Mouse (Mus musculus) forebrain, embryonic 11.5 days (tissue): ENCODE measurements around the gene Ptchd4. TPM values are rescaled to one million over a fixed set of nuclear protein-coding genes. Genes with fewer than 3 reads are reported as not detected.

Source experiments
- ATAC-seq: fragments of 200-750 bp; cut with Nextera tagmentation; replicated peaks from 2 replicates; pipeline ENCODE4 v1.8.0; 2017; ENCODE audit warnings: moderate TSS enrichment; ENCODE audit not compliant: low FRiP score
- DNase-seq: peaks from one replicate; pipeline ENCODE4 v3.0.0-alpha.2; 2017; ENCODE audit warnings: low spot score
- H3K27ac ChIP-seq: fragments of 300-500 bp; sonication (generic); 2 replicates; pipeline ENCODE4 v1.5.1; 2014; ENCODE audit warnings: low read depth, low read length
- H3K27me3 ChIP-seq: fragments of 300-500 bp; sonication (generic); 2 replicates; pipeline ENCODE4 v1.6.1; 2014; ENCODE audit warnings: mild to moderate bottlenecking, low read length, mixed read lengths; ENCODE audit not compliant: control insufficient read depth, insufficient read depth
- H3K36me3 ChIP-seq: fragments of 300-500 bp; sonication (generic); 2 replicates; pipeline ENCODE4 v1.6.1; 2014; ENCODE audit warnings: mild to moderate bottlenecking, low read length, moderate library complexity, mixed read lengths; ENCODE audit not compliant: control insufficient read depth, insufficient read depth
- H3K4me1 ChIP-seq: fragments of 300-500 bp; sonication (generic); replicated peaks from 2 replicates; pipeline ENCODE4 v1.6.1; 2014; ENCODE audit warnings: low read length, mixed read lengths; ENCODE audit not compliant: control insufficient read depth, insufficient read depth
- H3K4me2 ChIP-seq: fragments of 300-500 bp; sonication (generic); 2 replicates; pipeline ENCODE4 v1.6.1; 2014; ENCODE audit warnings: low read depth, mild to moderate bottlenecking, low read length, moderate library complexity, mixed read lengths; ENCODE audit not compliant: severe bottlenecking
- H3K4me3 ChIP-seq: fragments of 300-500 bp; sonication (generic); 2 replicates; pipeline ENCODE4 v1.5.1; 2014; ENCODE audit warnings: low read depth, low read length
- H3K9ac ChIP-seq: fragments of 300-500 bp; sonication (generic); 2 replicates; pipeline ENCODE4 v1.6.1; 2014; ENCODE audit warnings: low read length
- H3K9me3 ChIP-seq: fragments of 300-500 bp; sonication (generic); 2 replicates; pipeline ENCODE4 v1.6.1; 2016; ENCODE audit warnings: low read length, mixed read lengths; ENCODE audit not compliant: control insufficient read depth
- WGBS: fragments of 180-500 bp; shearing (Covaris S2); extraction: QIAGEN DNeasy Blood & Tissue Kit; methylation state at CpG from one replicate; pipeline ENCODE4 v1.1.7; 2014; 5-methylcytosine and 5-hydroxymethylcytosine counted together
- polyA plus RNA-seq: library from polyadenylated mRNA; unstranded; fragments of >200 nt; fragmentation: Nextera tagmentation; extraction: Ambion mirVana; gene quantifications from 2 replicates; pipeline ENCODE4 v1.2.1, GENCODE M21; 2014

Ptchd4 gene
- polyA plus RNA-seq, 1 experiment from 2014 or later: 5.2 TPM

DNA sequence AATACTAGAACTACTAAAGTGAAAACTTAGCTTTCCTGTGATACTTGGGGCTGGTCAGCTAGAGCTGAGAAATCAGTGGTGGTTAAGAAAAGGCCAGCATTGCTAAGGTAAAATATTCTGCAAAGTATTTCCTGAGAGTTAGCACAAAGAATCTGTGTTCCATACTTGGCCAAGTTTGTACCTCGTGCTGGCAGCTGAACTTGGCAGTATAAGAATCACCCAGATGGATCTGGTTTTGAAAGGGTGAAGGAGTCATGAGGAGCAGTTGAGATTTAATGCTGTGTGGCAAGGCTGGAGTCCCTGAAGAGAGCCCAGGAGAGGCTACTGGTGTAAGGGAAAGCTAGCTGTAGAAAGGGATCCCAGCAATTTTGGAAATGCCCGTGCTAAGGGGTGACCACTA, 140.7 kb downstream of the Ptchd4 start:
- Histone ChIP-seq H3K27me3 (no peaks in the 10 kb centered on the region), H3K9ac (no peak overlapping the region), H3K4me1 (no peaks in the 10 kb centered on the region), H3K27ac (no peak overlapping the region), H3K9me3 (no peaks in the 10 kb centered on the region), H3K4me2 (no peak overlapping the region), H3K4me3 (no peak overlapping the region), H3K36me3 (no peaks in the 10 kb centered on the region)
- WGBS: 89% methylated on average over 2 of the region's 2 CpGs
- ATAC-seq (no peak), DNase-seq (no peak)

DNA sequence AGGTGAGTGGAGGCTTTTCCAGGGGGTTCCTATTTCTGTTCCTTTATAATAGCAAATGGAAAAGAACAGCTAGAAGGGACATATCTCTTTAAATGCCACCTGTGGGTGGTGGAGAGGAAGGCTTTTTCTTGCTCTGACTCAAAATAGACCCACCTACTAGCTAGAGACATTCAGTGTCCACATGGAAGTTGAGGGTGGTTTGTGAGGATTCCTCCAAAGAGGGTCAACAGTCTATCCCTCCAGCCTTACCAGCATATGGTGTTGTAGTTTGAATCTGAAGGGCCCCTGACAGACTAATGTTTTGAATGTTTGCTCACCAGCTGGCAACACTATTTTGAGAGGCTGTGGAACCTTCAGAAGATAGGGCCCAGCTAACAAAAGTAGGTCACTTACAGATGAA, 147.0 kb downstream of the Ptchd4 start:
- no peak for ATAC-seq
- Histone ChIP-seq H3K9ac (no peak overlapping the region), H3K4me3 (no peak overlapping the region)

DNA sequence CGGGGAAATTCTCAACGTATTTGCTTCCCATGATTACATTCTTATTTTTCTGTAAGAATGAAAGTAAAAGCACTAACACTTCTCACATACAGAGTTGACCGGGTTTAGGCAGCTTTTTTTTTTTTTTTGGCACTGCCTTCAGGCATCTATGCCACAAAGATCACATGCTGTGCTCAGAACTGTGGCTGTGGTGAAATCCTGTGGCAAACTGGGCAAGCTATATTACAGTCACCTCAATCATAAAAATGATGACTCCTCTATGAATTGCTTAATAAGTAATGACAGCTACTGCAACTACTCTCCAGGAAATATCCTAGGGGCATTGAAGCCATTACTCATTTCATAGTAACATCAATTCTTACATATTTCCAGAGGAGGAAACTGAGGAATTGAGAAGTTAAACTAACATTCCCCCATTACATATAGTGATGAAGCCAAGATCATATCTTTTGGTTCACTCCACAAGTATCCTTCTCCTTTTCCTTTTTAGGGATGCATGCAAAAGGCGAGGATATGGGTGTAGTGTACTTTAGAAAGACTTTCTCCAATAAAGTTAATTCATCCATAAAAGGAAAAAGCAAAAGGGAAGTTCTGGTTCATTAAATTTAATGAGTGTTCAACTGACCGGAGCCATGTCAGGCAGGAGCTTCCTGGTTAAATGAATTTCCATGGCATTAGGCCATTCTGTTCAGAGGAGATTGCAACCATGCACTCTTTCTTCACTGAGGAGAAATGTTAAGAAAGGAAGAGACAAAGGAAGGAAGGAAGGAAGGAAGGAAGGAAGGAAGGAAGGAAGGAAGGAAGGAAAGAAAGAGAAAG, 164.6 kb downstream of the Ptchd4 start:
- H3K27ac ChIP-seq: no peak overlapping the region
- no peak overlapping the region for H3K4me3 ChIP-seq
- ATAC-seq (no peak), DNase-seq (no peak)
- H3K4me1 ChIP-seq: no peaks in the 10 kb centered on the region
- H3K9ac ChIP-seq: no peak overlapping the region
- no peak overlapping the region for H3K4me2 ChIP-seq
- no peaks in the 10 kb centered on the region for H3K36me3 ChIP-seq
- WGBS: 79% methylated on average over 5 of the region's 5 CpGs
- no peaks in the 10 kb centered on the region for H3K9me3 ChIP-seq
- no peaks in the 10 kb centered on the region for H3K27me3 ChIP-seq

More for the DNA sequence above, 147.0 kb downstream of the Ptchd4 start:
- no peaks in the 10 kb centered on the region for H3K27me3 ChIP-seq
- H3K36me3 ChIP-seq: no peaks in the 10 kb centered on the region
- H3K27ac ChIP-seq: no peak overlapping the region
- H3K4me1 ChIP-seq: no peaks in the 10 kb centered on the region
- H3K4me2 ChIP-seq: no peak overlapping the region
- no peak for DNase-seq
- H3K9me3 ChIP-seq: no peaks in the 10 kb centered on the region

DNA sequence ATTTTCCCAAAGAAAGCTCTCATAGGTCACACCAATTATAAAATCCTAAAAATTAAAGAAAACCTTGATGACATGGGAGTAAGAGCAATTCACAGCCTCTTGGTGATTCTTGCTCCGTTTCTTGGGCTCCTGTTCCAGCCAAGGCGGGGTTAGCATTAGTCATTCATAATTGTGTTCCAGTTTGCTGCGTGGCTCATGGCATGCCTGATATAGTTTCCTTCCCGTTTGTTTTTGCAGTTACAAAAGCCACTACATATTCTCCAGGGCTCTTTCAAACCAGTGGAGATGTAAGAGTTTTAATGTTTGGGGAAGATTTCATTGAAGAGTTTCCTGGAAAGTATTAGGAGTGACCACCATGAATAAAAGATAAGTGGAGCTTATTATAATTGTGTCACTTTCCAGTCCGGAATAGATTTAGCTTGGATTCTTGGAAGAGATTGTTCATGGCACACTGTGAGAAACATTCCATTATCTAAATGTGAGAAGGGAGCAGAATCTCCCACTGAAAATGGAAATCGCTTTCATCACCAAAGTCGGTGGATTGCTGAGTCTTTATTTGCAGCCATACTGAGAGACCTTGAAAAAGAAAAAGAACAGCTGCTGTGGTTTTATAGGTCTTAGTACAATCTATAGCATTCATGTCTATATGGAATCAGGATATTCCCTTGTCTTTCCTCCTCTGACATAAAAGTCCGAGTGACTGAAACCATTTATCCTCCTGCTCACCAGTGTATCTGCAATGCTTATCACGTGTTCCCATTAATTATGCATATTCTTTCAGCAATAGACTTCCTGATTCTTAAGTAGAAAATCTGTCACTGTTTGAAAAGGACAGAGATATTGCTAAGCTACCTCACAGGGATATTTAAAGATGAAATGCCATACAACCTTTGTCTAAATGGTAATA, 193.9 kb downstream of the Ptchd4 start:
- Histone ChIP-seq H3K36me3 (no peaks in the 10 kb centered on the region), H3K27ac (no peak overlapping the region)
- WGBS: 78% methylated on average over 9 of the region's 9 CpGs

DNA sequence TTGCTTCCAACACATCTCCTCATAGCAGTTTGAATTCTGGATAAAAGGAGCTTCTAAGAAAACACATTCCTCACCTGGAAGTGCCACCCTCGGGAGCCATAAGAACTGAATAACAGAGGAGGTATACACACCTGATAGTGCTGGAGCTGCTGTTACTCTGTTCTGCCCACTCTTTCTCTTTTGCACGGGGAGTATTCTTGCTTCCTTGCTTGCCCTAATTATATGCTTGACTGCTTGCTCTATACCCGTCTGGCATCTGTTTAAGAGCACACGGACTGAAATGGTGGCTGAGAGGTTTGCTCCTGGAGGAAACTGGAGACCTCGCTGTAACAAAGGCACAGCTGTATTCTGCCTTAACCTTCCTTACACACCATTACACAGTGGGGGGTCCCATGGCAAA, 214.4 kb downstream of the Ptchd4 start:
- Histone ChIP-seq H3K9ac (no peak overlapping the region), H3K9me3 (no peaks in the 10 kb centered on the region), H3K4me2 (no peak overlapping the region), H3K36me3 (no peaks in the 10 kb centered on the region), H3K27me3 (no peaks in the 10 kb centered on the region), H3K27ac (no peak overlapping the region), H3K4me3 (no peak overlapping the region), H3K4me1 (no peaks in the 10 kb centered on the region)
- 26% methylated on average over 5 of the region's 5 CpGs for WGBS
- no peak for DNase-seq
- no peak; the same call in 1 of the 2 replicates for ATAC-seq

More for the DNA sequence above, 193.9 kb downstream of the Ptchd4 start:
- Histone ChIP-seq H3K4me1 (no peaks in the 10 kb centered on the region), H3K9ac (no peak overlapping the region), H3K4me3 (no peak overlapping the region), H3K27me3 (no peaks in the 10 kb centered on the region), H3K9me3 (no peaks in the 10 kb centered on the region), H3K4me2 (no peak overlapping the region)
- DNase-seq: no peak
- no peak for ATAC-seq

DNA sequence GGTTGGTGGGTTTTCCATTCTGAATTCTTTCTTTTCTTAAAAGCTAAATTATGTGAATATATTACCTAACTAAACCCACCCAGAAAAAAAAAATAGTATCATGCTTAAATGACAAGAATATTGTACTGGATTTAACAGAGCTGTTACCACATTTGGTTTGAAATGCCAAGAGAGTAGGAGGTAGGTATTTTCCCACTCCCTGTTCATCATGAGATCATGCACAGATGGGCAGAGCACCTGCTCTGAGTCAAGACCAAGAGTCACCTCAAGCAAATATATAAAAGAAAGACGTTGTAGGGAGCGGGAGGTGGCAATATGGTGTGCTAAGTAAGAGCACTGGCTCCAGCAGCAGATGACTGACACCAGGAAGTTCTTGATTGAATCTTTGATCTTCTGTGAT, 233.8 kb downstream of the Ptchd4 start:
- H3K9ac ChIP-seq: no peak overlapping the region
- H3K27me3 ChIP-seq: no peaks in the 10 kb centered on the region
- no peaks in the 10 kb centered on the region for H3K9me3 ChIP-seq
- H3K36me3 ChIP-seq: no peaks in the 10 kb centered on the region
- H3K4me1 ChIP-seq: no peaks in the 10 kb centered on the region
- WGBS: 92% methylated on average over 2 of the region's 2 CpGs
- no peak overlapping the region for H3K4me2 ChIP-seq
- DNase-seq (no peak), ATAC-seq (no peak)
- no peak overlapping the region for H3K4me3 ChIP-seq
- H3K27ac ChIP-seq: no peak overlapping the region
